Mouse (Mus musculus) stomach, postnatal 0 days (tissue): ENCODE results near the gene Fto. TPM values are rescaled to one million over a fixed set of nuclear protein-coding genes. Genes with fewer than 3 reads are reported as not detected.

Experiments used
- ATAC-seq: fragments of 200-750 bp; cut with Nextera tagmentation; 2 replicates; pipeline ENCODE4 v1.8.0; 2017; ENCODE audit not compliant: low FRiP score, low TSS enrichment
- DNase-seq: peaks from one replicate; pipeline ENCODE4 v3.0.0-alpha.2; 2016; ENCODE audit warnings: low spot score
- H3K27ac ChIP-seq: fragments of 300-500 bp; sonication (generic); replicated peaks from 2 replicates; pipeline ENCODE4 v1.5.1; 2014; ENCODE audit warnings: mild to moderate bottlenecking, control low read depth
- H3K27me3 ChIP-seq: fragments of 300-500 bp; sonication (generic); 2 replicates; pipeline ENCODE4 v1.6.1; 2014; ENCODE audit warnings: low read length; ENCODE audit not compliant: control insufficient read depth, insufficient read depth
- H3K36me3 ChIP-seq: fragments of 300-500 bp; sonication (generic); 2 replicates; pipeline ENCODE4 v1.6.1; 2014; ENCODE audit warnings: low read length, mixed read lengths; ENCODE audit not compliant: control insufficient read depth, insufficient read depth
- H3K4me1 ChIP-seq: fragments of 300-500 bp; sonication (generic); replicated peaks from 2 replicates; pipeline ENCODE4 v1.6.1; 2014; ENCODE audit warnings: antibody characterized with exemption; ENCODE audit not compliant: control insufficient read depth, insufficient read depth
- H3K4me2 ChIP-seq: fragments of 300-500 bp; sonication (generic); replicated peaks from 2 replicates; pipeline ENCODE4 v1.6.1; 2014; ENCODE audit warnings: low read depth, mild to moderate bottlenecking, control low read depth, moderate library complexity
- H3K4me3 ChIP-seq: fragments of 300-500 bp; sonication (generic); 2 replicates; pipeline ENCODE4 v1.5.1; 2014; ENCODE audit warnings: low read depth, low read length, control low read depth
- H3K9ac ChIP-seq: fragments of 300-500 bp; sonication (generic); 2 replicates; pipeline ENCODE4 v1.6.1; 2014; ENCODE audit warnings: mild to moderate bottlenecking, low read length, control low read depth, mixed read lengths
- H3K9me3 ChIP-seq: fragments of 300-500 bp; sonication (generic); 2 replicates; pipeline ENCODE4 v1.6.1; 2016; ENCODE audit warnings: low read length; ENCODE audit not compliant: control insufficient read depth
- CTCF ChIP-seq: IDR thresholded peaks from 2 replicates; pipeline ENCODE4 v1.5.1; 2016; ENCODE audit warnings: antibody characterized with exemption, low read depth, mild to moderate bottlenecking, moderate library complexity
- EP300 ChIP-seq: optimal IDR thresholded peaks from 2 replicates; pipeline ENCODE3; 2016; ENCODE audit warnings: antibody characterized with exemption
- WGBS: fragments of 180-500 bp; shearing (Covaris S2); extraction: QIAGEN DNeasy Blood & Tissue Kit; methylation state at CpG from one replicate; pipeline ENCODE4 v1.1.7; 2014; 5-methylcytosine and 5-hydroxymethylcytosine counted together
- polyA plus RNA-seq: library from polyadenylated mRNA; unstranded; fragments of >200 nt; fragmentation: Nextera tagmentation; extraction: Ambion mirVana; gene quantifications from 2 replicates; pipeline ENCODE4 v1.2.1, GENCODE M21; 2015

The Fto gene
- polyA plus RNA-seq, 1 experiment from 2014 or later = 25.7 TPM

DNA sequence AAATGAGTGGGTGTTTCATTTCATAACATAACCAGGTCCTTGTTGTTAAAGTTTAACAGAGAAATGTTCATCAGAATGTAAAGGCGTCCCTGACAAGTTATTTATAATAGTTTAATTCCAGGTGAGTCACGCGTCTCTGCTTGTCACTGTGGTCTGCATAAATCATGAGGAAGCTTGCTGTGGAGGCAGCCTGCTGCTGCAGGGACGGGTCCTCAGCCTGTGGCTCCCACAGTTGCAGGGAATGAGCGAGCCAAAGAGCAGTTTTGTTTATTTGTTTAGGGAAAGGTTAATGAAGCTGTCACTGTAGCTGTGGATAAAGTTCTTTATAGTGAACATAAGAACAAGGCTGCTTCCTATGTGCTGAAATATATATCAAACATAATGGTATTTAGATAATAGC, 176.7 kb downstream of the Fto start:
- DNase-seq (no peak), ATAC-seq (no peak)
- Histone ChIP-seq H3K9ac (no peak overlapping the region), H3K27ac (no peak overlapping the region), H3K36me3 (0 out of 2 replicates have a peak, but pooled peaks cover under 1% of the 10 kb centered on the region), H3K9me3 (no peaks in the 10 kb centered on the region), H3K4me1 (no peaks in the 10 kb centered on the region; the same call in 1 of the 2 replicates), H3K4me2 (no peak overlapping the region), H3K4me3 (no peak overlapping the region), H3K27me3 (no peaks in the 10 kb centered on the region)
- WGBS = 34% methylated on average over 5 of the region's 5 CpGs
- TF ChIP-seq CTCF = no peak
- no peak for TF ChIP-seq EP300

DNA sequence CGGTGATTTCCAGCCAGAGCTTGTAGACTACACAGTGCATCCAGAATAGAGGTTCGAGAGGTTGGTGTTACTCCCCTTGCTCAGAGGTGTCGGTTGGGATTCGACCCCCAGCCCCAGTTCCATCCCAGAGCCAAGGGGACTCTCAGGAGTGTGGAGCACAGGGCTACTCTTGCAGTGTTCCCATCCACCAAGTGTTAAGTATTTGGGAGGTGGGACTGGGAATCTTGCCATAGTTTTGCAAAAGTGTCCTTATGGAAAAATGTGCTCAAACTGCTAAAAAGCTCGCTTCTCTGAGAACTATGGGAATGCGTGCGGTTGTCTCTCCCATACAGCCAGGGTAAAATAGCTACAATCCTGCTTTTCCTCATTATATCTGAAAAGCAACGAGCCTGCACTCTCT, 180.0 kb downstream of the Fto start:
- Histone ChIP-seq H3K36me3 (no peaks in the 10 kb centered on the region), H3K4me2 (no peak overlapping the region), H3K9ac (no peak overlapping the region), H3K27ac (no peak overlapping the region), H3K4me1 (no peaks in the 10 kb centered on the region; the same call in 1 of the 2 replicates), H3K4me3 (no peak overlapping the region), H3K27me3 (no peaks in the 10 kb centered on the region), H3K9me3 (no peaks in the 10 kb centered on the region)
- DNase-seq (no peak), ATAC-seq (no peak)
- WGBS = 65% methylated on average over 8 of the region's 8 CpGs
- TF ChIP-seq EP300 (no peak), CTCF (no peak)

DNA sequence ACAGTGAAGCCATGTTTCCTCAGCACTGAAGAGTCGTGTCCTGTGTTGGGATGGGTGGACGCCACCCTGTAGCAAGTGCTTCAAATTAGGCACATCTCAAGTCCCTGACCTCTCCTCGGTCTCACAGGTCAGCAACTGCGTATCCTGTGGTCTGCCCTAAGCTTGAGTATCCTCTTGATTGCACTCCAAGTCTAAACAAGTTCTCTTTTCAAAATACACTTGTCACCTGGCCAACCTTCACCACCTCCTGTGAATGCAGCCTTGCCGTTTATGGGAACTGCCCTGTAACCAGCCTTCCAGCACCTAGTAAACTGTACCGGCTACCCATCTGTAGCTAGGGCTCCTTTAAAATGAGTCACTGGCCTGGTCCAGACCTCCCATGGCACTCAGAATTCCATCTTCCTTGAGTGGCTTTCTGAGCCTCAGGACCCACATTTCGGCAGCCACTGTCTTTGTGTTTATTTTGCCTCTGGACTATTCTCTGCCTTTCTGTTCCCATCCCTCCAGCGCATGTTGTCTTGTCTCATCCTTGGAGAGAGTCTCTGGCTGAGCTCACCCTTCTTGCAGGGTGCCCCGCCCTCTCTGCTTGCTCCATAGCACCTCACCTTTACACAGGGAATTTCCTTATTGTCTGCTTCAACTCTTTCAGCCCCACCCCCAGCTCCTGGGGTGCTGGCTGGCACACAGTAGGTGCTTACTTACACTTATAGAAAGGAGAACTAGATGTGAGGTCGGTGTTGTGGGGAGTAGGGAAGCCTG, 181.4 kb downstream of the Fto start:
- WGBS = 67% methylated on average over 10 of the region's 10 CpGs
- peak; percentile 74 for ATAC-seq
- DNase-seq = no peak
- Histone ChIP-seq H3K27me3 (no peaks in the 10 kb centered on the region), H3K27ac (no peak overlapping the region), H3K36me3 (no peaks in the 10 kb centered on the region), H3K4me1 (no peaks in the 10 kb centered on the region; the same call in none of the 2 replicates), H3K4me3 (no peak overlapping the region), H3K9me3 (no peaks in the 10 kb centered on the region), H3K9ac (no peak overlapping the region), H3K4me2 (no peak overlapping the region)
- TF ChIP-seq CTCF (no peak), EP300 (no peak)

DNA sequence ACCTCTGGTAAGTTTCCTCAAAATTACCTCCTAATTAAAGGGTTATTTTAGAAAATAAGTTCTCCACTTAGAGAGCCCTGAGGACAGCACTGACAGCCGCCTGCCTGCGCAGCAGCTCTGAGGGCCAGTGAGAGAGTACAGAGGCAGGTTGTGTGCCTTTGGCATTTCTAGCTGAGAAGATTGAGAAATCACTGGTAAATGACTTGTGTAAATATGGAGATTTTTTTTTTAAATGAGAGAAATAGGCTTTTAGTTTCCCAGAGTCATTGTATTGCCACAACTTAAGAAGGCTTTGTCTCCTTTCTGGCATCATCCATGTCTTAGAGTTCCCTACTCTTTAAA, 181.9 kb downstream of the Fto start:
- no peak for DNase-seq
- Histone ChIP-seq H3K9ac (no peak overlapping the region), H3K4me3 (no peak overlapping the region), H3K27me3 (no peaks in the 10 kb centered on the region), H3K4me2 (no peak overlapping the region), H3K27ac (no peak overlapping the region), H3K36me3 (no peaks in the 10 kb centered on the region), H3K4me1 (no peaks in the 10 kb centered on the region; the same call in none of the 2 replicates), H3K9me3 (no peaks in the 10 kb centered on the region)
- no peak for TF ChIP-seq CTCF
- TF ChIP-seq EP300 = no peak
- ATAC-seq = no peak
- WGBS = 69% methylated on average over 2 of the region's 2 CpGs

DNA sequence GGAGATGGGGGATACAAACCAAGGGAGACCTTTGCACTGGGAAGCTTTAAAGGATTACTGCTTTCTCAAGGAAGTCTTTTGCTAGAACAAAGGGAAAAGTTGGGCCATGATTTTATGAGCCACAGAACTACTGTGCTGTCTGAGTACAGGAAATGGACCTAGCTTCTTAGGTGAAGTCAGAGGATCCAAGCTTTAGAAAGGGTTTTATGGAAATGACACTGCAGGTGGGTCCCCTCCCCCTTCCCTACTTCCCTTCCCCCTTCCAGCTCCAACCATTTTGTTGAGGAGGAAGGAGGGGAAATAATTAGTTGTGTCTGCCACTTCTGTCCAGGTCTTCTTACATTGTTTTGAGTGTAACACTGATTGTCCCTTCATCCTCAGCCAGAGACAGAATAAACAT, 182.7 kb downstream of the Fto start:
- Histone ChIP-seq H3K4me2 (no peak overlapping the region), H3K27ac (no peak overlapping the region), H3K9me3 (no peaks in the 10 kb centered on the region), H3K36me3 (no peaks in the 10 kb centered on the region), H3K9ac (no peak overlapping the region), H3K27me3 (no peaks in the 10 kb centered on the region), H3K4me3 (no peak overlapping the region), H3K4me1 (no peaks in the 10 kb centered on the region; the same call in none of the 2 replicates)
- TF ChIP-seq EP300 (no peak), CTCF (no peak)
- ATAC-seq (no peak), DNase-seq (no peak)

DNA sequence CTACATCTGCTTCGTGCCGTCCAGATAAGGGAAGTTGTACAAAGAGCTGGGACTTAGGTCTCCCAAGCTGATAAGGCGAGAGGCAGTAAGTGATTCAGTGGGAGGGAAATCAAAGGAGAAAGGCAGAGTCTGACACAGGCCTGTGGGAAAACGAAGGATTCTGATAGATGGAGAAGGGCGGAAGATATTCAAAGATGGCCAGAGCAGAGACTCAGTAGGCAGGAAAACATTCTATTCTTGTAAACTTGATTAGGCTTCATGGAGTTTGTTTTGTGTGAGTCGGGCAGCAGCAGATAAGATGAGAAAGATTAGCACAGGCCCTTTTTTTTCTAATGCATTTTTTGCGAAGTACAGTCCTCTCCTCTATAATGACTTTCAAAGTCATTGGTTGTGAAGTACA, 183.6 kb downstream of the Fto start:
- ATAC-seq (no peak), DNase-seq (no peak)
- Histone ChIP-seq H3K4me1 (no peaks in the 10 kb centered on the region; the same call in none of the 2 replicates), H3K9me3 (no peaks in the 10 kb centered on the region), H3K4me3 (no peak overlapping the region), H3K9ac (no peak overlapping the region), H3K27ac (no peak overlapping the region), H3K27me3 (no peaks in the 10 kb centered on the region), H3K36me3 (no peaks in the 10 kb centered on the region), H3K4me2 (no peak overlapping the region)
- TF ChIP-seq EP300 (no peak), CTCF (no peak)
- 71% methylated on average over 7 of the region's 7 CpGs for WGBS
